Comparison of ENCODE assay signal across 9 mouse cellular contexts in genomic region chrX:8101017-8101416, GRCm38 (mm10). TPM values are rescaled to one million over a fixed set of nuclear protein-coding genes. Genes with fewer than 3 reads are reported as not detected.
DNase-seq lines count a peak whose midpoint lies in the region; ATAC-seq and TF ChIP-seq lines count a peak whose summit lies in the region.
"Had no signal": no experiment of that assay in that cellular context is flagged by ENCODE, and none has a peak within 500 bp of the region (broad histone marks: within the 10 kb centered on the region; RNA-seq: fewer than 3 reads in every experiment).

No protein-coding gene starts in this region.

- peak overlapping the region; percentile 81 for H3K27ac ChIP-seq in forebrain, embryonic 13.5 days
- H3K27ac ChIP-seq in midbrain, postnatal 0 days (ENCODE audit: low read depth, low read length) = peak overlapping the region; percentile 69
- H3K27ac ChIP-seq: stomach, embryonic 15.5 days had no signal

- TF ChIP-seq CTCF in midbrain, postnatal 0 days (IDR thresholded peaks at IDR 0.05) = peak; percentile 75

- H3K4me3 ChIP-seq in forebrain, embryonic 13.5 days = no peak overlapping the region
- H3K4me3 ChIP-seq in midbrain, postnatal 0 days (ENCODE audit: low read depth, low read length) = no peak overlapping the region
- H3K4me3 ChIP-seq: stomach, embryonic 15.5 days had no signal

- peak; percentile 58 for ATAC-seq in forebrain, embryonic 13.5 days
- peak; percentile 55 for ATAC-seq in midbrain, postnatal 0 days (ENCODE audit: low FRiP score)
- no peak for ATAC-seq in granulocyte monocyte progenitor cell, adult 5-6 weeks (replicated peaks; ENCODE audit: poor library complexity, severe bottlenecking)

- H3K36me3 ChIP-seq in forebrain, embryonic 13.5 days (ENCODE audit: poor library complexity, severe bottlenecking) = no peaks in the 10 kb centered on the region
- no peaks in the 10 kb centered on the region for H3K36me3 ChIP-seq in midbrain, postnatal 0 days (ENCODE audit: insufficient read depth, low read length)
- H3K36me3 ChIP-seq: stomach, embryonic 15.5 days had no signal

- peak; percentile 77 to 82 for DNase-seq in cerebellum, postnatal 14 days
- no peak for DNase-seq in cerebellum, adult 8-10 months
- peak; percentile 87 for DNase-seq in ES-CJ7 (ENCODE audit: low read depth, low spot score)
- DNase-seq in left cerebral cortex, adult 11 months (ENCODE audit: low spot score) = peak; percentile 63
- peak; percentile 94 for DNase-seq in midbrain, postnatal 0 days (ENCODE audit: low spot score)
- DNase-seq in kidney, adult 9 months = no peak

- WGBS in forebrain, embryonic 13.5 days = 17% methylated on average over 3 of the region's 3 CpGs
- 16% methylated on average over 3 of the region's 3 CpGs for WGBS in midbrain, postnatal 0 days

- no peak overlapping the region for H3K4me2 ChIP-seq in forebrain, embryonic 13.5 days
- no peak overlapping the region for H3K4me2 ChIP-seq in midbrain, postnatal 0 days (ENCODE audit: low read depth, low read length, poor library complexity, severe bottlenecking)
- H3K4me2 ChIP-seq: stomach, embryonic 15.5 days had no signal

- peaks cover 7% of the 10 kb centered on the region; the same call in 1 of the 2 replicates for H3K4me1 ChIP-seq in forebrain, embryonic 13.5 days
- no peaks in the 10 kb centered on the region for H3K4me1 ChIP-seq in midbrain, postnatal 0 days (ENCODE audit: insufficient read depth, low read length)
- H3K4me1 ChIP-seq: stomach, embryonic 15.5 days had no signal

- no peak overlapping the region for H3K9ac ChIP-seq in forebrain, embryonic 13.5 days
- no peak overlapping the region for H3K9ac ChIP-seq in midbrain, postnatal 0 days (replicated peaks; ENCODE audit: low read length, poor library complexity, severe bottlenecking)
- H3K9ac ChIP-seq: stomach, embryonic 15.5 days had no signal

- no peaks in the 10 kb centered on the region for H3K27me3 ChIP-seq in forebrain, embryonic 13.5 days
- H3K27me3 ChIP-seq in midbrain, postnatal 0 days (ENCODE audit: insufficient read depth, low read length) = no peaks in the 10 kb centered on the region
- H3K27me3 ChIP-seq: stomach, embryonic 15.5 days had no signal

- no peaks in the 10 kb centered on the region for H3K9me3 ChIP-seq in forebrain, embryonic 13.5 days (replicated peaks)
- no peaks in the 10 kb centered on the region for H3K9me3 ChIP-seq in midbrain, postnatal 0 days (ENCODE audit: low read length)
- H3K9me3 ChIP-seq: stomach, embryonic 15.5 days had no signal

RNA-seq across cellular contexts. Expression of gene Was, which starts 10.7 kb away (rescaled TPM):
- polyA plus RNA-seq in forebrain, embryonic 13.5 days (2015; fragmentation: Nextera tagmentation; extraction: Ambion mirVana) = 0.10 TPM in 1 of 2 replicates, not detected in the other
- total RNA-seq in midbrain, postnatal 0 days (2014; rRNA removed) = 0.52 and 0.60 TPM in 2 replicates
- polyA plus RNA-seq in midbrain, postnatal 0 days (2015; fragmentation: Nextera tagmentation; extraction: Ambion mirVana) = 0.15 and 0.30 TPM in 2 replicates
- 88.2 and 104 TPM in 2 replicates for total RNA-seq in granulocyte monocyte progenitor cell, adult 5-6 weeks (2014; fragmentation: Nextera tagmentation)
- total RNA-seq in granulocyte monocyte progenitor cell, adult 5-6 weeks (2017) = 82.0 and 114 TPM in 2 replicates

RNA-seq across cellular contexts. Expression of gene Suv39h1, which starts 26.5 kb away (rescaled TPM):
- 62.3 and 72.1 TPM in 2 replicates for polyA plus RNA-seq in forebrain, embryonic 13.5 days (2015; fragmentation: Nextera tagmentation; extraction: Ambion mirVana)
- total RNA-seq in midbrain, postnatal 0 days (2014; rRNA removed) = 32.0 and 45.0 TPM in 2 replicates
- 34.8 and 35.4 TPM in 2 replicates for polyA plus RNA-seq in midbrain, postnatal 0 days (2015; fragmentation: Nextera tagmentation; extraction: Ambion mirVana)
- 80.1 and 105 TPM in 2 replicates for total RNA-seq in granulocyte monocyte progenitor cell, adult 5-6 weeks (2014; fragmentation: Nextera tagmentation)
- 79.8 and 82.4 TPM in 2 replicates for total RNA-seq in granulocyte monocyte progenitor cell, adult 5-6 weeks (2017)

RNA-seq across cellular contexts. Expression of gene Wdr13, which starts 31.7 kb away (rescaled TPM):
- 36.2 and 43.6 TPM in 2 replicates for polyA plus RNA-seq in forebrain, embryonic 13.5 days (2015; fragmentation: Nextera tagmentation; extraction: Ambion mirVana)
- 324 and 337 TPM in 2 replicates for total RNA-seq in midbrain, postnatal 0 days (2014; rRNA removed)
- 59.9 and 60.4 TPM in 2 replicates for polyA plus RNA-seq in midbrain, postnatal 0 days (2015; fragmentation: Nextera tagmentation; extraction: Ambion mirVana)
- total RNA-seq in granulocyte monocyte progenitor cell, adult 5-6 weeks (2014; fragmentation: Nextera tagmentation) = 25.6 and 30.5 TPM in 2 replicates
- total RNA-seq in granulocyte monocyte progenitor cell, adult 5-6 weeks (2017) = 15.6 and 17.4 TPM in 2 replicates

RNA-seq across cellular contexts. Expression of gene Rbm3, which starts 44.7 kb away (rescaled TPM):
- 483 and 515 TPM in 2 replicates for polyA plus RNA-seq in forebrain, embryonic 13.5 days (2015; fragmentation: Nextera tagmentation; extraction: Ambion mirVana)
- 371 and 394 TPM in 2 replicates for total RNA-seq in midbrain, postnatal 0 days (2014; rRNA removed)
- polyA plus RNA-seq in midbrain, postnatal 0 days (2015; fragmentation: Nextera tagmentation; extraction: Ambion mirVana) = 429 and 432 TPM in 2 replicates
- 877 and 914 TPM in 2 replicates for total RNA-seq in granulocyte monocyte progenitor cell, adult 5-6 weeks (2014; fragmentation: Nextera tagmentation)
- 1,015 and 1,242 TPM in 2 replicates for total RNA-seq in granulocyte monocyte progenitor cell, adult 5-6 weeks (2017)

Comparison
In these comparisons a context has a peak if more than half of its experiments do, and no peak if none do; other contexts are left out.
1. DNase-seq: peak in cerebellum, postnatal 14 days (2 of 2), ES-CJ7 (single experiment), left cerebral cortex, adult 11 months (single experiment) and midbrain, postnatal 0 days (single experiment); none in cerebellum, adult 8-10 months (single experiment) and kidney, adult 9 months (single experiment).
2. RNA of gene Was, which starts 10.7 kb away (total RNA-seq): 82.0 to 114 TPM in granulocyte monocyte progenitor cell, adult 5-6 weeks; 0.52 to 0.60 TPM in midbrain, postnatal 0 days; every median in the first group is over 10 times any median in the second.
3. RNA of gene Wdr13, which starts 31.7 kb away (total RNA-seq): 324 to 337 TPM in midbrain, postnatal 0 days; 15.6 to 30.5 TPM in granulocyte monocyte progenitor cell, adult 5-6 weeks; every median in the first group is over 10 times any median in the second.